Mouse (Mus musculus) spleen, postnatal 36 days (tissue): ENCODE results near the gene Prkca.

Experiments
- DNase-seq, 2 experiments: peaks; one replicate each; pipeline ENCODE4 v3.0.0; 2022; ENCODE audit warnings: low spot score in 2 of 2, mixed read lengths in 1 of 2

The Prkca gene

DNA sequence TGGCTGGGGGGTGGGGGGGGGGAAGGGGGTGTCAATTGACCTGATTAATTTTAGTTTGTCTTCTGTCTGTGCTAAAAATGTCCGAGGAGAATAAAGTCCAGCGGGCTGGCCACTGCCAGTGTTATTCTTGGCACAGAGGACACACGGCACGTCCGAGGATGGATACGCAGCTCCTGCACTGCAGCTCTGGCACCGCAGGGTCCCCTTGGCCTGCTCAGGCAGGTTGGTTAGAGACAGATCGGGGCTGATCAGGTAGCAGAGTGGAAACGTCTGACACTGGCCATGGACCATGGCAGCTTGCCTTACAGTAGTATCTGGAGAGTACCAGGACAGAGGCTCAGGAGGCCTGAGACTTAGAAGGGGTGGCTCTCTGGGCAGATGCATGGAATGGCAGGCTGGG, 393.5 kb downstream of the Prkca start:
- DNase-seq = no peak

DNA sequence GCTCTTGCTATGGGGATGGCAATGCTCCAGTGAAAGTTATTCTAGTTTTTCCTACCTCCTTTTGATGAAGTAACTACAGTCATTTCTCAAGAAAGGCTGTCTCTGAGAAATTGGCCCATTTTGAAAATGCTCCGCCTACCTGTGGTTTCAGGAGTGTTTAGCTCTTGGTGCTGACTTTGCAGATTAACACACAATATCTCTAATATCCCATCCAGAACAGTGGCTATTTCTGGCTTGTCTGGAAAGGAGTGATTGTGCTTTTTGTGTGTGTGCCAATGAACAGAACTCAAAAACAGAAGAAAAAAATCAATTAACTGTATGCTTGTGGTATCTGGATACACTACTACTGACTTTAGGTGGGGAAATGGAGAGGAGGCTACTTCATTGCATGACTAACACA, 395.8 kb downstream of the Prkca start:
- no peak for DNase-seq

DNA sequence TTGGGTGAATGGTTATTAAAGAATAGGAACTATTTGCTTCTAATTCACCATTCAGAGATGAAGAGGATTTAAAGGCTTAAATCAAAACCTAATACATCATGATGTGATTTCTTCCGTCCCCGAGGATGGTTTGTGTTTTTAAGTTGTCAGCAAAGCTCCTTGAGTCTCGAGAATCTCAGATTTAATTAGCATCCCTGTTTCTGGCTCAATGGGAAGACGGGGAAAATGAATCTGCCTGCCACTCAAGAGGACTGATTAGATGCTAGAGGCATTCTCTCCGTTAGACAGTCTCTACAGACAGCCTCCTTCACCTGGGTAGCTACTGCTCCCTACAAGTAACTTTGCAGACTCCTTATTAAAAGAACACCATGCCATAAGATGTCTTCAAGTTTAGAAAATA, 396.9 kb downstream of the Prkca start:
- no peak for DNase-seq

DNA sequence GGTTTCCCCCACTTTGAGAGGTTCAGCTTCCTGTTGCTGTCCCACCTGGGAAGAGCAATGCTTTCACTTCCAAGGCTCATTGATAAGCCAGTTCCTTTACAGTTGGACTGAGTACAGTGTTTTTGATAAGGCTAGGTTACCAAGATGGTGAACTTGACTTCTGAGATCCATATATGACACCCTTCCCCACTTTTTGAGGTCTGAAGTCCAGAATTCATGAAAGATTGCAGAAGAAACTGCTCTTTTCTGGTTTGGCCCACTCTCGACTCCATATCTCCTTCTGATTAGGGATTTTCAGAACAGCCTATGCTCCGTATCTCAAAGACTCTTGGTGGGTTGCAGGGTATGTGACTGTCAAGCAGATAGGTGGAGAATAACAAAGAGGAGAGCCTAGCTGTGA, 406.8 kb downstream of the Prkca start:
- no peak for DNase-seq

DNA sequence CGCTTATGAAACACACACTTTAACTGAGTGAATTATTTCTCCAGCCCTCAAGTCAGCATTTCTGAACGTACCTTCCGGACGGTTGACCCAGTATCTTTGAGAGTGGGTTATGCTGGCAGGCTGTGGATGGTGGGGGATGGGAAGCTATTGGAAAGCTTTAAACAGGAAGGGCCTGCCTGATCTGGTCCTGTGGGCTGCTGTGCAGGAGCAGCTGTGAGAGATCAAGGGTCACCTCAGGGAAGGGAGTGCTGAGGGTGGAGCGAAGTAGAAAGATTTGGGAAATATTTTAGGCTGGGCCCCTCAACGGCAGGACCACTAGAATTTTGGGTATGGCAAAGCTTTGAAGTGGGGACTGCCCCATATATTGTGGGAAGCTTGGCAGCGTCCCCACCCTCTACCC, 412.0 kb downstream of the Prkca start:
- no peak for DNase-seq

DNA sequence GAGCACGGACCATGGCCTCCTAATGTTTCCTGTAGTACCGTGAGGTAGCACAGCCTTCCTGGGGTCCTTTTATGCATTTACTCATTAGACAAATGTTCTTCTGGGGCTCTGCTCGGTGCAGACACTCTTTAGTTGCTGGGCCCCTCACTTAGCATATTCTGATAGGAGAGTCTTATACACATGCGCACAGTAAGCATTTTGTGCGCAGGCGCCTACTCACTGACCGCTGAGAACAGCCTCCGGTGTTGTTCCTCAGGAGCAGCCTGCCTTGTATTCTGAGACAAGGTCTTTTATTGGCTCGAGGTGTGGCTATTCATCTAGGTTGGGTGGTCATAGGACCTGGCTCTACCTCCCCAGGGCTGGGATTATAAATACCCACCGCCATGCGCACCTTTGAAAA, 412.4 kb downstream of the Prkca start:
- no peak for DNase-seq

DNA sequence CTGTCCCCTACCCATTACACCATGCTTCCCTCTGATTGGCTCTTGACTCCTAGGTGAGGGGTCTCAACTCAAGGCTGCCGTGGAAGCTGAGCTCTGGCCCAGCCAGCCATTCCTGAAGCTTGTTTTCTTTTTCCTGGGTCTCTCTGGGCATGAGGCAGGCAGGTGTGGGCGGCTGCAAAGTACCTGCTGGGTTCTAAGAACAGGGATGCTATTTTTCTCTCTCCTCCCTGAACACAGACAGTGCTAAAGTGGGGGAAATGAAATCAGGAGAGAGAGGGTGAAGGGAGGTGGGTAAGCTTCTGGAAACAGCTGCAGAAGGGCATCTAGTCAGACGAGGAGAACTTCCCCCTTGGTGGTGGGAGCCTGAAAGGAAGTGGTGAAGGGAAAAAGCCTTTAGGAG, 414.0 kb downstream of the Prkca start:
- no peak for DNase-seq

DNA sequence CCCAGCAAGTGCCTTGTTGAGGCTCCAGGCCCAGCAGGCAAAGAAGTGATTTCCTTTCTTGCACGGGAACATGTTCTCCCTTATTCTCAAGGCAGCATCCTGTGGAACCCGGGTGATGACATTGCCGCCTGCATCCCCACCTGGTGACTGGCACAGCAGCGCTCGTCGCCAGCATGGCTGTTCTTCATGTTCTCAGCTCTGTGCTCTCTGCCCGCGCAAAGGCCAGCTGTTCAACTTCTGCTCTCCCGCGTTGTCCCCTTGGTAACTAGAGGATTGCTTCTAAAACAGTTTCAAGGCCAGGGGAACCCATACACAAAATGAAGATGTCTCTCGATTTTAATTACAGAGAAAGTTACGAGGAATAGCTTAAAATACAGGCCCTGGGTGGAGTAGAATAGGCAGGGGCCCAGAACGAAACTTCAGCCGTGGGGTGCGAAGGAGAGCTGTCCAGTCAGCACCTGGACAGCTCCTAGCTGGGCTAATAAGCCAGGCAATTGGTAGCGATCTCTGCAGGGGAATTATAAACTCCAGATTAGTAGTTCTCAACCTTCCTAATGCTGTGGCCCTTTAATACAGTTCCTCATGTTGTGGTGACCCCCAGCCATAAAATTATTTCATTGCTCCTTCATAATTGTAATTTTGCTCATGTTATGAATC, 423.7 kb downstream of the Prkca start:
- no peak for DNase-seq

DNA sequence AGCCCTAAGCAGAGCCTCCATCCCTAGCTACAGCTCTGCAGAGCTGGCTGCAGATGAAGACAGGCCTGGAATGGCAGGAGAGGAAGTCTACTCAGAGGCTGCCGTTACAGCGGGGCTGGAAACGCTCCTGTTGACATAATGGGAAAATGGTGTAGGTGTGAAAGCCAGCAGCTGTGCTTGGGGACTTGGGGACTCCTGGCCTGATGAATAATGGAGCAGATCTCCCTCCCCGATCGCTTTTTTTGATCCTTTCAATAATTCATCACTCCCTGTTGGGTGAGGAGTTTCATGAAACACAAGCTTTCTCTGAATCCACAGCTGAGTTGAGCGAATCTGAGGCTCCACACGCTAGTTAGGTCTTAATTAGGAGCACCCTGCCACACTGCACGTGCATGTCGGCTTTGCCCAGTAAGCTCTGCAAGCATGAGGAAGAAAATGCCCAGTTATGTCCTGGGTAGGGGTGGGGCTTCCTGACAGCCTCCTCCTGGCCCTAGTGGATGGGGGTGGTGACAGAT, 425.9 kb downstream of the Prkca start:
- DNase-seq = no peak

DNA sequence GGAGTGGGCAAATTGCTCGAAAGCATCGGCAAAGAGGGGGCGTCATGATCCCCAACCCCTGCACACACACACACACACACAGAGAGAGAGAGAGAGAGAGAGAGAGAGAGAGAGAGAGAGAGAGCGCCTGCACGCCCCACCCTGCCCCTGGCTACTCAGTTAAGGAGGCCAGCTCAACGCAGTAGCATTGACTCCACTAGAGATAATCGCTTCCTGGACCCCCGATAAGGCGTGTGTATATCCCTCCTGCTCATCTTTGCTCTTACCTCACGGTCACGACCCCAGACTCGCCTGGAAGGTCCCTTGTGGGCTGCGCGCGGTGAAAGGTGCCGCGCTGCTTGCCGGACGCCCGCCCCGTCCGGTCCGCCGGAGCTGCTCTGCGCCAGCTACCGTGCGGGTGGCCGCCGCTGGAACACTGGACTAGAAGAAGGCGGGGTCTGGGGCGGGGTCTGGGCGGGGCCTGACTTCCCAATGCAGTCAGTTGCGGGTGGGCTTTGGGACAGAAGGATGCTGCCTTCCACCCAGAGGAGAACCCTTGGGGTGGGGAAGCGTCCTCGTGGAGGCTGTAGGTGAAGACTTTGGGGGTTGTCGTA, 429.0 kb downstream of the Prkca start, which contains the start of gene Cacng5:
Gene Cacng5 (minus strand): TSS at position 422 of the 593 bp plus-strand sequence.
- DNase-seq = no peak

DNA sequence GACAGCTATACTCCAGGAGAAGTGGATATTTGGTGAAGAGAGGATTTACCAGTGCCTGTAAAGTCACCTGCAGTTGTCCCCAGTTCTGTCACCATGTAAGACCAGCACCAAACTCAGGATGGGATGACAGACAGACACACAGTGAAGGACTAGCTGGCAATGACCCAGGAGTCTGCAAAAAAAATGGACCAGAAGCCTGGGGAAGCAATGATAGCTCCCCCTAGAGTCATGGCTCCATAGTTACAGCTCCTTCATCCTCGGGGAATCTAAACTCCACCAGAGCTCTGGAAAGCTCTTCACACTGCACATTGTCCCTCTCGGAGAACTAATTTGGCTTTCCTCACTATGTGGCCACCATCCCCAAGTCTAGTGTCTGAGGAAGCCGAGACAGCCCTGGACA, 430.4 kb downstream of the Prkca start:
- no peak for DNase-seq

DNA sequence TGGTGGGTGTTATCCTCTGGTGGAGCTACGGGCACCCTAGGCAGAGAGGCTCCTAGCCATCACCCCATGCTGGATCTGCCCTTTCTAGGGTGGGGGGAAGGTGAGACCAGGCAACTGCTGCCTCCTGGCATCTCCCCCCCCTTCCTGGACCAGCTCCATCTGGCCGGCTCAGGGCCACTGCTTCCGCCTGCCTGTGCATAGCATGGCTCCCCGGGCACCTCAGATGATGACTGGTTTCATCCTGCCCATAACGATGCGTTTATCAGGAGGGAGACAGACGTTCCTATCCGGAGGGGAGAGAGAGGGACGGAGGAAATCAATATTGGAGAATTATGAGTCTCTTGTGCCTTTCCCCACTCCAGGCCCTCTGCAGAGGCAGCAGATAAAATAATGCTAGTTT, 438.4 kb downstream of the Prkca start:
- no peak for DNase-seq

DNA sequence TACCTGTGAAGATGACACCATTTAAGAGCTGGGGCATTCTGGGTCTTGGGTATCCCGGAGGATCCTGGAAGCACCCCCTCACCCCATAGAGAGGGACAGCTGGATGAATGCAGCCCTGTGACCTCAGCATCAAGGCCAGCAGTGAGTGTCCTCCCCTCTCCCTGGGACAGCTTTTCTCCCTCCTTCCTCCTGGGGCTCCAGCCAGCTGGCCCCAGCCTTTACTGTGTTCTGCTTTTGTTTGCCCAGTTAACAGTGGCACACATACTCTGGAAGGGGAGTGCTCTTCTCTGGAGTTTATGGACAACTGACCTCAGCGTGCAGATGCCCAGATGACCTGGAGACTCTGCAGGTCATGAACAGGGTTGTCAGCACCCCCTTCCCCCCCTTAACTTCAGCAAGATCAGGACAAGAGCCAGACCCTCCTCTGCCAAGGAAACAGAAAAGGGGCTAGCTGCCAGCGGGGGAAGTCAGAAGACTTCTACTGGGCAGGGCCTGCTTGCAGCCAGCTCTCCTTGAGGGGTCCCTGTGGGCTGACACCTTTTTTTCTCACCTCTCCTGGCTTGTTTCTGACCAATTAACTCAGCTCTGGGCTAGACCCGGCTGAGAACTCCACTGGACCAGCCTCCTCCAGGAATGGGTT, 439.6 kb downstream of the Prkca start:
- DNase-seq = no peak

DNA sequence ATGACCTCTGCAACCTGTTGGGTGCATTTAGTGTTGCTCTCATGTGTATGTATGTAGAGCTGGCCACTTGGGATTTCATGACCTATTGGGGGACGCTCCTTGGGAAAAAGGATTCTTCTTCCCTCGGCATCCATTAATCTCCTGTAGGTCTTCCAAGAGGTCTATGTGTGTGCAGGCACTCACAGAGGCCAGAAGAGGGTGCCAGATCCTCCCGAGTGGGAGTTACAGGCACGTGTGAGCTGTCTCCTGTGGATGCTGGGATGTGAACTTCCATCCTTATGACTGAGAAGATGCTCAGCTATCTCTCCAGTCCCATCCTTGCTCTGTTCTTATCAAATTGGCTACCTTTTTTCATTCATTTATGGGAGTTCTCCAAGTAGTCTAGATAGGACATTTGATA, 443.3 kb downstream of the Prkca start:
- DNase-seq = no peak

DNA sequence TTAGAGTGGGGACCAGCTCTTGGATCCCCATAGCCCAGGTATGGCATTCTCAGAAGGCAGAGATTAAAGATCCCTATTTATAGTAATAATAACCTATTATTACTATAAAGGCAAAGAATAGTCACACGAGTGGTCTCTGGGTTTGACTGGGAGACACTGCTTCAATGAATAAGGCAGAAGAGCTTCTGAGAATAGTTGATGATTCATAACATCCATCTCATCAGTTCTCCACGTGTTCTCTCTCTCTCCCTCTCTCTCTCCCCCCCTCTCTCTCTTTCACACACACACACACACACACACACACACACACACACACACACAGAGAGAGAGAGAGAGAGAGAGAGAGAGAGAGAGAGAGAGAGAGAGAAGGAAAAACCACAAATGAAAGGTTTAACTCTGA, 445.0 kb downstream of the Prkca start:
- DNase-seq = no peak

DNA sequence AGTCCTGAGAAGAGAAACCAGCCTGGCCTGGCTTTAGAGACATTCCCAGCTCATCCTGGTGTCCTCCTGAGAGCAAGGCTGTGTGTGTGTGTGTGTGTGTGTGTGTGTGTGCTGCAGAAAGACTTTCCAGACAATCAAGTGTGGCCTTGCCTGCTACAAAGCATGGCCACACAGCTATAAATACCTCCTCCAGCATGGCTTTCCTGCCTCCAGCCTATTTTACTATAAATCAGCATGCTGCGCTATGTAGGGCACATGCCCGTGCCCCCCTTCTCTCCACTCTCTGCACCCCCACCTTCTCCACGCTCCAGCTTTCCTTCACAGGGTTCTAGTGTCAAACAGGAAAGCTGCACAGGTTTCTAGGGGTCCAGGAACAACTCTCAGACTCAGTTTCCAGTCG, 448.1 kb downstream of the Prkca start:
- no peak for DNase-seq

DNA sequence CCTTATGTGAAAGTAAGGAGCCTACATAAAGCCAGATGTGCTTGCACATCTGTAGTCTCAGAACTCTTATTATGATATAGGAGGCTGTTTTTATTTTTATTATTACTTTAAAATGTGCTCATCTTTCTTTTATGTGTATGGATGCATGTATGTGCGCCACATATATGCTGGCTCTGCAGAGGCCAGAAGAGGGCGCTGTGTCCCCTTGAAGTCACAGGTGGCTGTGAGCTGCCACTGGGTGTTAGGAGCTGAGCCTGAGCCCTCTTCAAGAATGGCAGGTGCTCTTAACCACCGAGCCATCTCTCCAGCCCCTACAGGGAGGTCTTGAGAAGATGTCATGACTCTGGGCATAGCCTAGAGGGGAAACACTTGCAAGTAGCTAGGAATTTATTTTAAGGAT, 452.4 kb downstream of the Prkca start:
- no peak for DNase-seq

DNA sequence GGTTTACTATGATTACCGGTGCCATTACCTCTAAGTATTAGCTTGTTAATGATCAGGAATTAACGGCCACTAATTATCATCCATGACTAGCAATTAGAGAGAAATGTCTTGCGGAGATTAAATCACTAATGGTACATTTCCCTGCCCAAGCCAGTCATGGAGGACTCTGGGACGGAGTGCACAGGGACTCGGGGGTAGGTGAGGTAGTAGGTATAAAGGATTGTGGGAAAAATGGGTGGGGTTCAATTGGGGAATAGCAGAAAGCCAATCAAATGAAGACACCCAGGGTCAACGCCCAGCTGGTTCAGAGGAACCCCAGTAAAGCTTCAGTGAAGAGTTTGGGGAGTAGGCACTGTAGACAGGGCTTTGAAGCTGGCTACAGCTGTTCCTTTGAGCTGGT, 456.4 kb downstream of the Prkca start:
- no peak for DNase-seq
